ENCODE assay signal across 8 mouse cellular contexts in genomic region chr1:192726996-192727624, GRCm38 (mm10). TPM values are rescaled to one million over a fixed set of nuclear protein-coding genes. Genes with fewer than 3 reads are reported as not detected.
DNase-seq lines count a peak whose midpoint lies in the region; ATAC-seq and TF ChIP-seq lines count a peak whose summit lies in the region.

No protein-coding gene starts in this region.

- peak; percentile 64 for DNase-seq in thymus, adult 2 months
- no peak for DNase-seq in thymus, adult 18-20 months
- DNase-seq in cerebellum, postnatal 25 days = peak; percentile 74 to 82
- DNase-seq in gastrocnemius, postnatal 10 days = peak; percentile 68
- peak; percentile 81 for DNase-seq in intestine, embryonic 14.5 days (ENCODE audit: low spot score)
- peak; percentile 35 to 81 for DNase-seq in spleen, postnatal 4 days (ENCODE audit: low spot score in 2 of 2)

- no peak overlapping the region for H3K9ac ChIP-seq in intestine, embryonic 14.5 days (ENCODE audit: low read length)
- H3K9ac ChIP-seq in limb, embryonic 13.5 days = 0 out of 2 replicates have a peak overlapping the region, but pooled peaks have one; percentile 5
- no peak overlapping the region for H3K9ac ChIP-seq in midbrain, embryonic 15.5 days

- peak; percentile 81; the same call in 1 of the 2 replicates for TF ChIP-seq CTCF in thymus, adult 2 months (IDR thresholded peaks at IDR 0.05; ENCODE audit: borderline replicate concordance, control insufficient read depth, extremely low read depth, insufficient read depth, low read length, poor library complexity)

- no peak for TF ChIP-seq POLR2A in thymus, adult 2 months (IDR thresholded peaks at IDR 0.05; ENCODE audit: control insufficient read depth, extremely low read depth, insufficient read depth, low read length, poor library complexity)

- 61% methylated on average over 11 of the region's 11 CpGs for WGBS in thymus, adult 2 months
- WGBS in intestine, embryonic 14.5 days = 52% methylated on average over 11 of the region's 11 CpGs
- WGBS in limb, embryonic 13.5 days = 48% methylated on average over 11 of the region's 11 CpGs
- 56% methylated on average over 11 of the region's 11 CpGs for WGBS in midbrain, embryonic 15.5 days

- no peak overlapping the region for H3K4me2 ChIP-seq in intestine, embryonic 14.5 days (ENCODE audit: low read length)
- H3K4me2 ChIP-seq in limb, embryonic 13.5 days (replicated peaks) = no peak overlapping the region
- no peak overlapping the region for H3K4me2 ChIP-seq in midbrain, embryonic 15.5 days

- H3K36me3 ChIP-seq in thymus, adult 2 months (ENCODE audit: control insufficient read depth, insufficient read depth, low read length) = no peaks in the 10 kb centered on the region
- no peaks in the 10 kb centered on the region; the same call in 1 of the 2 replicates for H3K36me3 ChIP-seq in intestine, embryonic 14.5 days (ENCODE audit: control insufficient read depth, insufficient read depth, low read length)
- H3K36me3 ChIP-seq in limb, embryonic 13.5 days = no peaks in the 10 kb centered on the region
- no peaks in the 10 kb centered on the region for H3K36me3 ChIP-seq in midbrain, embryonic 15.5 days (replicated peaks)

- peak; percentile 67; the same call in 1 of the 2 replicates for ATAC-seq in intestine, embryonic 14.5 days (replicated peaks; ENCODE audit: low FRiP score, low TSS enrichment, low read depth)
- peak; percentile 46; the same call in 1 of the 2 replicates for ATAC-seq in limb, embryonic 13.5 days (ENCODE audit: low FRiP score, low read depth)
- peak; percentile 66 for ATAC-seq in midbrain, embryonic 15.5 days (replicated peaks)

- no peak overlapping the region for H3K27ac ChIP-seq in thymus, adult 2 months (ENCODE audit: control insufficient read depth, insufficient read depth, low read length)
- no peak overlapping the region for H3K27ac ChIP-seq in intestine, embryonic 14.5 days (ENCODE audit: low read depth)
- no peak overlapping the region for H3K27ac ChIP-seq in limb, embryonic 13.5 days
- no peak overlapping the region for H3K27ac ChIP-seq in midbrain, embryonic 15.5 days

- no peaks in the 10 kb centered on the region for H3K9me3 ChIP-seq in intestine, embryonic 14.5 days (ENCODE audit: control insufficient read depth, low read length)
- no peaks in the 10 kb centered on the region for H3K9me3 ChIP-seq in limb, embryonic 13.5 days
- no peaks in the 10 kb centered on the region for H3K9me3 ChIP-seq in midbrain, embryonic 15.5 days

- no peak overlapping the region for H3K4me3 ChIP-seq in thymus, adult 2 months (ENCODE audit: control insufficient read depth, insufficient read depth, low read length)
- no peak overlapping the region for H3K4me3 ChIP-seq in intestine, embryonic 14.5 days (ENCODE audit: low read depth, low read length)
- H3K4me3 ChIP-seq in limb, embryonic 13.5 days = no peak overlapping the region
- no peak overlapping the region for H3K4me3 ChIP-seq in midbrain, embryonic 15.5 days

- no peaks in the 10 kb centered on the region for H3K4me1 ChIP-seq in thymus, adult 2 months (replicated peaks; ENCODE audit: control insufficient read depth, insufficient read depth, low read length)
- no peaks in the 10 kb centered on the region for H3K4me1 ChIP-seq in intestine, embryonic 14.5 days (replicated peaks; ENCODE audit: control insufficient read depth, insufficient read depth, low read length)
- H3K4me1 ChIP-seq in limb, embryonic 13.5 days = peaks cover 20% of the 10 kb centered on the region
- no peaks in the 10 kb centered on the region for H3K4me1 ChIP-seq in midbrain, embryonic 15.5 days

- no peaks in the 10 kb centered on the region for H3K27me3 ChIP-seq in thymus, adult 2 months (ENCODE audit: control insufficient read depth, insufficient read depth, low read length)
- H3K27me3 ChIP-seq in intestine, embryonic 14.5 days (replicated peaks; ENCODE audit: control insufficient read depth, insufficient read depth, low read length) = no peaks in the 10 kb centered on the region
- H3K27me3 ChIP-seq in limb, embryonic 13.5 days = no peaks in the 10 kb centered on the region
- H3K27me3 ChIP-seq in midbrain, embryonic 15.5 days (replicated peaks) = no peaks in the 10 kb centered on the region

RNA-seq across cellular contexts. Expression of gene Hhat, which starts 43.9 kb away (rescaled TPM):
- 5.8 and 6.6 TPM in 2 replicates for polyA plus RNA-seq in thymus, adult 2 months (2012; rRNA removed)
- 1 to 10 TPM; 1.7 to 4.5 TPM for total RNA-seq in gastrocnemius, postnatal 10 days (2021)
- polyA plus RNA-seq in intestine, embryonic 14.5 days (2014; fragmentation: Nextera tagmentation; extraction: Ambion mirVana) = 14.1 and 15.0 TPM in 2 replicates
- 10.3 and 10.6 TPM in 2 replicates for polyA plus RNA-seq in limb, embryonic 13.5 days (2015; fragmentation: Nextera tagmentation; extraction: Ambion mirVana)
- polyA plus RNA-seq in midbrain, embryonic 15.5 days (2015; fragmentation: Nextera tagmentation; extraction: Ambion mirVana) = 3.4 and 3.9 TPM in 2 replicates

Comparison
In these comparisons a context has a peak if more than half of its experiments do, and no peak if none do; other contexts are left out.
1. DNase-seq: peak in thymus, adult 2 months (single experiment), cerebellum, postnatal 25 days (2 of 2), gastrocnemius, postnatal 10 days (single experiment), intestine, embryonic 14.5 days (single experiment) and spleen, postnatal 4 days (2 of 2); none in thymus, adult 18-20 months (0 of 2).
2. Peak in every context shown above with its lines, with median percentiles within 50 percentile points of each other: ATAC-seq.